Mouse (Mus musculus) limb, embryonic 14.5 days (tissue): ENCODE results near the gene Hipk3. TPM values are rescaled to one million over a fixed set of nuclear protein-coding genes. Genes with fewer than 3 reads are reported as not detected.

Source experiments
- ATAC-seq: fragments of 200-750 bp; cut with Nextera tagmentation; 2 replicates; pipeline ENCODE4 v1.8.0; 2017; ENCODE audit warnings: low read depth, moderate number of reproducible peaks, moderate TSS enrichment; ENCODE audit not compliant: low FRiP score
- DNase-seq: peaks from one replicate; pipeline ENCODE4 v3.0.0-alpha.2; 2015; ENCODE audit warnings: low spot score
- H3K27ac ChIP-seq: fragments of 300-500 bp; sonication (generic); replicated peaks from 2 replicates; pipeline ENCODE4 v1.5.1; 2014; ENCODE audit warnings: low read depth, mild to moderate bottlenecking, low read length, moderate library complexity, mixed read lengths
- H3K27me3 ChIP-seq: fragments of 300-500 bp; sonication (generic); 2 replicates; pipeline ENCODE4 v1.6.1; 2014; ENCODE audit warnings: low read length, mixed read lengths; ENCODE audit not compliant: control insufficient read depth, insufficient read depth
- H3K36me3 ChIP-seq: fragments of 300-500 bp; sonication (generic); 2 replicates; pipeline ENCODE4 v1.6.1; 2014; ENCODE audit warnings: mild to moderate bottlenecking, low read length, moderate library complexity, mixed read lengths; ENCODE audit not compliant: control insufficient read depth, insufficient read depth
- H3K4me1 ChIP-seq: fragments of 300-500 bp; sonication (generic); 2 replicates; pipeline ENCODE4 v1.6.1; 2014; ENCODE audit warnings: antibody characterized with exemption, low read length, mixed read lengths; ENCODE audit not compliant: control insufficient read depth, insufficient read depth
- H3K4me2 ChIP-seq: fragments of 300-500 bp; sonication (generic); replicated peaks from 2 replicates; pipeline ENCODE4 v1.6.1; 2014; ENCODE audit warnings: low read depth, mild to moderate bottlenecking, low read length, moderate library complexity; ENCODE audit not compliant: severe bottlenecking
- H3K4me3 ChIP-seq: fragments of 300-500 bp; sonication (generic); replicated peaks from 2 replicates; pipeline ENCODE4 v1.5.1; 2014; ENCODE audit warnings: low read length
- H3K9ac ChIP-seq: fragments of 300-500 bp; sonication (generic); 2 replicates; pipeline ENCODE4 v1.6.1; 2014; ENCODE audit warnings: mild to moderate bottlenecking, low read depth, low read length, moderate library complexity; ENCODE audit not compliant: severe bottlenecking
- H3K9me3 ChIP-seq: fragments of 300-500 bp; sonication (generic); 2 replicates; pipeline ENCODE4 v1.6.1; 2016; ENCODE audit warnings: low read length; ENCODE audit not compliant: control insufficient read depth
- POLR2A ChIP-seq: fragments of 200-500 bp; IDR thresholded peaks from 2 replicates; pipeline ENCODE4 v1.8.0; 2012; ENCODE audit warnings: inconsistent platforms, mild to moderate bottlenecking, moderate library complexity, borderline replicate concordance; ENCODE audit not compliant: insufficient read depth, insufficient read length; ENCODE audit errors: extremely low read depth
- WGBS: fragments of 180-500 bp; shearing (Covaris S2); extraction: QIAGEN DNeasy Blood & Tissue Kit; methylation state at CpG from one replicate; pipeline ENCODE4 v1.1.7; 2014; 5-methylcytosine and 5-hydroxymethylcytosine counted together
- polyA plus RNA-seq, 2 experiments: library from polyadenylated mRNA; depleted of rRNA in 1 of 2; stranded (reverse) in 1 of 2; unstranded in 1 of 2; fragments of >200 nt; fragmentation: Nextera tagmentation in 1 of 2; extraction: Ambion mirVana in 1 of 2; gene quantifications; 2 replicates each; pipeline versions ENCODE4 v1.2.1 to v1.2.3; 2012 to 2014

Hipk3 gene
- polyA plus RNA-seq, 2 experiments, result 26.2 to 31.4 TPM

- ATAC-seq (no peak), DNase-seq (no peak)
- Histone ChIP-seq H3K9me3 (no peaks in the 10 kb centered on the region), H3K27ac (no peak overlapping the region), H3K4me3 (no peak overlapping the region), H3K4me2 (no peak overlapping the region), H3K36me3 (no peaks in the 10 kb centered on the region), H3K27me3 (no peaks in the 10 kb centered on the region), H3K9ac (no peak overlapping the region), H3K4me1 (peaks cover 5% of the 10 kb centered on the region; the same call in 1 of the 2 replicates)
- no peak for TF ChIP-seq POLR2A
- WGBS, result 94% methylated on average over 2 of the region's 2 CpGs
These were observed 4.4 kb downstream of the Hipk3 start for GRCm38 (mm10) chr2:104489851-104490250.

DNA sequence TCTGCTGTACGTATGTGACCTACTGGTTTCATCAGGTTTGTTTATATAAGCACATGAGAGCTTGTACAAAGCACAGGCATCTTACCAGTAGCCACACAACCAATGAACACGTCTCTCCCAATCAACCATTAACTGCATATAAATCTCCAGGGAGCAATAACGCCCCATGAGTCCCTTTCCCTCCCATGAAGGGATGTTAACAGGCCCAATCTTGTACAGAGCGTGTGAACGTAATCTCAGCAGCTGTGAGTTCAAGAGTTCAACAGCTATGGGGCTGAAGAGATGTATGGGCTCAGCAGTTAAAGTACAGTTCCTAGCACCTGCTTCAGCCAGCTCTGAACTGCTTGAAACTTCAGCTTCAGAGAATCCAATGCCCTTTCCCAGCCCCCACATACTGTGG lies 9.8 kb downstream of the Hipk3 start:
- H3K4me3 ChIP-seq, result no peak overlapping the region
- WGBS, result 24% methylated on average over 5 of the region's 5 CpGs
- H3K27me3 ChIP-seq, result no peaks in the 10 kb centered on the region
- no peak for DNase-seq
- no peaks in the 10 kb centered on the region for H3K36me3 ChIP-seq
- H3K4me1 ChIP-seq, result no peaks in the 10 kb centered on the region
- no peak overlapping the region for H3K27ac ChIP-seq
- ATAC-seq, result peak; percentile 34; the same call in 1 of the 2 replicates
- H3K4me2 ChIP-seq, result no peak overlapping the region
- H3K9me3 ChIP-seq, result no peaks in the 10 kb centered on the region
- no peak overlapping the region for H3K9ac ChIP-seq
- no peak for TF ChIP-seq POLR2A

GRCm38 (mm10) chr2:104482156-104482555 lies 12.1 kb downstream of the Hipk3 start:
- ATAC-seq (no peak), DNase-seq (no peak)
- TF ChIP-seq POLR2A, result no peak
- no peaks in the 10 kb centered on the region for H3K36me3 ChIP-seq
- no peak overlapping the region for H3K4me3 ChIP-seq
- H3K9me3 ChIP-seq, result no peaks in the 10 kb centered on the region
- H3K4me2 ChIP-seq, result no peak overlapping the region
- H3K9ac ChIP-seq, result no peak overlapping the region
- H3K27me3 ChIP-seq, result no peaks in the 10 kb centered on the region
- H3K4me1 ChIP-seq, result no peaks in the 10 kb centered on the region
- no peak overlapping the region for H3K27ac ChIP-seq

GRCm38 (mm10) chr2:104479054-104479453 lies 15.2 kb downstream of the Hipk3 start:
- Histone ChIP-seq H3K27ac (no peak overlapping the region), H3K4me2 (no peak overlapping the region), H3K27me3 (no peaks in the 10 kb centered on the region), H3K9ac (no peak overlapping the region), H3K9me3 (no peaks in the 10 kb centered on the region), H3K4me3 (no peak overlapping the region), H3K36me3 (no peaks in the 10 kb centered on the region), H3K4me1 (no peaks in the 10 kb centered on the region)
- ATAC-seq (no peak), DNase-seq (no peak)
- 87% methylated on average over 4 of the region's 4 CpGs for WGBS
- no peak for TF ChIP-seq POLR2A

DNA sequence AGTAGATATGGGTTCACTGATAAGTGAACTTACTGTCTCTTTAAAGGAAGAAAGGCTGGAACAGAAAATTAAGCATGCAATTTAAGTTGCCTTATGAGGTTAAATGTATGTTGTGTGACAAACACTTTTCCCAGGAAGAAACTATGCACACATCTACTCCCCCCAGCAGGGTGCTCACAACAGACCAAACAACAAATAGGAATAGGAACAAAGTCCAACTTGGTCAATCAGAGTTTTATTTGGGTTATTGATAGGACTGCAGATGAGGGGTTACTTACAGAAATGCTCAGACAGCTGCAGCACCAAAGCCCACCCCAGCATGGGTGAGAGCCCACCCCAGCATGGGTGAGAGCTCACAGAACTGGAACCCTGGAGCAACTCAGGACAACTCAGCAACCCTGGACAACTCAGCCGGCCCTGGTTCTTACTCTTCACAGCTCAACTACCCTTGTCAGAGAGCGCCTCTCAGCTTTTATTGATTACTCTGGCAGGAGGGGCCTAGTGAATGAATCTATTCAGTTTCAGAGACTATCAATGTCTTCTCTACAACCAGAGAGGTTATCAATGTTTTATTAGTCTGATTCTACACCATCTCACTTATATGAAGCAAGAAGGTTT lies 16.7 kb downstream of the Hipk3 start:
- no peak overlapping the region for H3K4me3 ChIP-seq
- no peak for DNase-seq
- no peaks in the 10 kb centered on the region for H3K36me3 ChIP-seq
- H3K4me1 ChIP-seq, result no peaks in the 10 kb centered on the region
- TF ChIP-seq POLR2A, result no peak
- no peak overlapping the region for H3K9ac ChIP-seq
- H3K27ac ChIP-seq, result no peak overlapping the region
- no peaks in the 10 kb centered on the region for H3K27me3 ChIP-seq
- 79% methylated on average over 2 of the region's 2 CpGs for WGBS
- H3K9me3 ChIP-seq, result no peaks in the 10 kb centered on the region
- no peak for ATAC-seq
- no peak overlapping the region for H3K4me2 ChIP-seq
